Mouse (Mus musculus) cerebellum, postnatal 4 days (tissue): ENCODE measurements at regions not wholly inside any gene's neighbourhood (a gene's known extent, or its start where the extent isn't known, plus 50 kb on each side); places are given as distances from the start of the nearest gene placed in this dataset.

Experiments used
- DNase-seq, 2 experiments: peaks; one replicate each; pipeline ENCODE4 v3.0.0; 2022; ENCODE audit warnings: low spot score in 2 of 2, mixed read lengths in 1 of 2

GRCm38 (mm10) chr16:57823329-57823728, 68.8 kb upstream of the Col8a1 start:
- DNase-seq, result no peak

GRCm38 (mm10) chr16:57845416-57845815, 90.9 kb upstream of the Col8a1 start:
- DNase-seq, result no peak

GRCm38 (mm10) chr16:57846386-57846785, 91.8 kb upstream of the Col8a1 start:
- no peak for DNase-seq

- DNase-seq, result no peak
These were observed 97.3 kb upstream of the Col8a1 start for GRCm38 (mm10) chr16:57851854-57852253.

GRCm38 (mm10) chr16:57852838-57853460, 98.4 kb upstream of the Col8a1 start:
- DNase-seq, result no peak

- no peak for DNase-seq
These were observed 99.2 kb upstream of the Col8a1 start for GRCm38 (mm10) chr16:57853751-57854150.

GRCm38 (mm10) chr16:57857071-57857470, 102.5 kb upstream of the Col8a1 start:
- DNase-seq, result no peak

- DNase-seq, result no peak
These were observed 103.7 kb upstream of the Col8a1 start for GRCm38 (mm10) chr16:57858151-57858764.

GRCm38 (mm10) chr16:57858765-57859201, 104.2 kb upstream of the Col8a1 start:
- no peak for DNase-seq

- no peak for DNase-seq
These were observed 108.8 kb upstream of the Col8a1 start for GRCm38 (mm10) chr16:57863206-57863860.

- DNase-seq, result no peak
These were observed 122.3 kb upstream of the Col8a1 start for GRCm38 (mm10) chr16:57876857-57877256.

GRCm38 (mm10) chr16:57881575-57882094, 127.1 kb upstream of the Col8a1 start:
- DNase-seq, result no peak

GRCm38 (mm10) chr16:57888138-57888537, 133.6 kb upstream of the Col8a1 start:
- no peak for DNase-seq

- no peak for DNase-seq
These were observed 134.0 kb upstream of the Col8a1 start for GRCm38 (mm10) chr16:57888553-57888952.

- DNase-seq, result no peak
These were observed 135.6 kb upstream of the Col8a1 start for GRCm38 (mm10) chr16:57890135-57890534.

GRCm38 (mm10) chr16:57893111-57893510, 138.6 kb upstream of the Col8a1 start:
- DNase-seq, result no peak

- peak in 1 of 2 experiments; percentile 12 for DNase-seq
These were observed 139.3 kb upstream of the Col8a1 start for GRCm38 (mm10) chr16:57893698-57894352.

- no peak for DNase-seq
These were observed 146.5 kb upstream of the Col8a1 start for GRCm38 (mm10) chr16:57901006-57901405.

GRCm38 (mm10) chr16:57902498-57902897, 148.0 kb upstream of the Col8a1 start:
- DNase-seq, result no peak

GRCm38 (mm10) chr16:57912001-57912400, 157.5 kb upstream of the Col8a1 start:
- DNase-seq, result peak in 1 of 2 experiments; percentile 11

- DNase-seq, result no peak
These were observed 160.0 kb upstream of the Col8a1 start for GRCm38 (mm10) chr16:57914506-57914905.

- DNase-seq, result no peak
These were observed 160.9 kb upstream of the Col8a1 start for GRCm38 (mm10) chr16:57915451-57915850.
